Mouse (Mus musculus) brain, embryonic 18.5 days (tissue): ENCODE data around the gene Gm21988.

ENCODE experiments used
- DNase-seq: peaks from one replicate; pipeline ENCODE4 v3.0.0-alpha.2; 2012; ENCODE audit warnings: low read depth, low spot score

Gene Gm21988

DNA sequence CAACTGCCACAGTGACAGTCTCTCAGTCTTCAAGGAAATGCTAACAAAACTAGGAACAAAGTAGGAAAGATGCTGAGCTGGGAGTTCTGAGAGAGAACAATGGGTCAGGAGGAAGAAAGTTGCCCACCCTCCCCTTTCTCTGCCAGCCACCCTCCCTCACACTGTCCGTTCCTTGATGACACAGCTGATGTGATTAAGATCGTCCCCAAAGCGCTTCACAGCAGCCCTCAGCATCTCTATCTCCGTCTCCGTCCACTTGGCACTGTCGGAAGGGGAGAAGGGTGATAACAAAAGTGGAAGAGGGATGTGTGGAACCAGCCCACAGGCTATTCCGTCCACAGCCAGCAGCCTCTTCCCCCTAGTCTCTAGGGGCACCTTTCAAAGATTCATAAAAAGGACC lies 2.9 kb downstream of the Gm21988 start:
- DNase-seq = no peak

DNA sequence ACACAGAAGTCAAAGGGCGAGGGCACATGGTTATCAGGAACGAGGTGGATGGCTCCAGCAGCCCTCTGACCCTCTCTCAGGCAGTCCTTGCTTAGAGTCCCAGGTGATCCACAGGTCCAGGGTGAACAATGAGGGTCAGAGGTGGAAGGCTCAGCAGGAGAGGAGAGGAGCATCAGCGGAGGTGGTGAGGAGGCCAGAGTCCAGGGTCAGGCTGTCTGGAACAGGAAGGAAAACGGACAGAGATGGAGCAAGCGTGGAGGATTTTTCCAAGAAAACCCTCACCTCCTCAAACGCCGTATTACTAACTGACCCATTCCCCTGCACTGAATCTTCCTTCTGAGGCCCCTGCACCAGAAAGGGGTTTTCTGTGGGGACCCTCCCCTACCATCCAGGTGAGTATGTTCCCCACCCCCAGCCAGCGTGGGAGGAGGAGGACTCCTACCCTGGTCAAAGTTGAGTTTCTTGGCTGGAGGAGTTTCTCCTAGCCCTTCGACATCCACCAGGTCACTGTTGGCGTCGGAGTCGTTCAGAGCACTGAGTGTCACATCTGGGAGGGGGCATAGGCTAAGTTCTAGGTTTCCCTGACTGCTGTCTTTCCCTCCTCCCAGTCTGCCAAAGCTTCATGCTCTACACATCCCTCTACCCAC lies 4.3 kb downstream of the Gm21988 start:
- DNase-seq = no peak

DNA sequence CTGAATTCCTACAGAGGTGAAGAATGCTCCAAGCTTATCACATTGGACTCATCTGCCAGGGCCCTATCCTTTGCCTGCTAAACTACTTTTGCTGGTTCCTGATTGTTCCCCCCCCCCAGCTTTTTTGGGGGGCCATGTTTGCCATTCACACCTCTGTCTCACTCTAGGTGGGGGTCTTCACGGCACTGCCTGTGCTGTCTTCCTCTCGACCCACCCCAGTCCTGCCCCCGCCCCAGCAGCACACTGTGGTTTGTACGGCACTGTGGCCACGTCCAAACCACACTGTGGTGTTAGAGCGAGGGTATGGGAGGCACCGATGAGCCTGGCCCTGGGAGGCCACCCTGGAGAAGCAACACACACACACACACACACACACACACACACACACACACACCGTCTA lies 5.1 kb downstream of the Gm21988 start:
- DNase-seq = no peak

- DNase-seq = no peak
Observed at GRCm38 (mm10) chr11:70234037-70234436, 5.6 kb downstream of the Gm21988 start.

DNA sequence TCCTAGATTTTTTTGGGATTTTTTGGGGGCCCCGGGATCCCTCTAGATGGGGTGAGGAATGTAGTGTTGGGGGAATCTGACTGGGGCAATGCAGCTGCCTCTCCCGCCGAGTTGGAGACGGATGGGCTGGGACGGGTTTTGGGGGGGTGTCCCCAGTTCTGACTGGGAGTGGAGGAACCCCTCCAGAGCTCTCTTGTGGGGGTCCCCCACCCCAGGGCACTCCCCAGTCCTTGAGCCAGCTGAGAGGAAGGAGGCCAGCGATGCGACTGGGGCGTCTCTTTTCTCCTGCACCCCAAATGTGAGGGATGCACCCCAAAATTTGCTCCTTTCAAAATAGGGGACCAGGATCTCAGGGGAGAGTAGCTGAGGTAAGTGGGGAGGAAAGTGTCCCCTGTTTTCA lies 6.6 kb downstream of the Gm21988 start:
- DNase-seq = no peak

DNA sequence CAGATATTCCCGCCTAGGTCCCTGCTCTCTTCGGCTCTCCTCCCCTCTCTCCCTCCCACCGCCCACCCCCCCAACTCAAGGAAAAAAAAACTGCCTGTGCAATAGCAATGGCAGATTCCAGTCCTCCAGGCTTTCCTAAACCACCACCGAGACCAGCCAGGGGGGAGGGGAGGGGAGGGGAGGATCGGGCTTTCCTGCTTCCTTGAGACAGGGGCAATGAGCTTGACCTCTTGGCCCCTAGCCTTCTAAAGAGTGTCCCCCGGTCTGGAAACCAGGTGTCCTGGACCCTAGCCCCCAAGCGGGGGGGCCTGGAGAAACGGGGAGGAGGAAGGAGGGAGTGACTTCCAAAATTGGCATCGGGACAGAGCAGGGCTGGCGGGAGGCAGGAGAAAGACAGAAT lies 7.1 kb downstream of the Gm21988 start:
- no peak for DNase-seq

DNA sequence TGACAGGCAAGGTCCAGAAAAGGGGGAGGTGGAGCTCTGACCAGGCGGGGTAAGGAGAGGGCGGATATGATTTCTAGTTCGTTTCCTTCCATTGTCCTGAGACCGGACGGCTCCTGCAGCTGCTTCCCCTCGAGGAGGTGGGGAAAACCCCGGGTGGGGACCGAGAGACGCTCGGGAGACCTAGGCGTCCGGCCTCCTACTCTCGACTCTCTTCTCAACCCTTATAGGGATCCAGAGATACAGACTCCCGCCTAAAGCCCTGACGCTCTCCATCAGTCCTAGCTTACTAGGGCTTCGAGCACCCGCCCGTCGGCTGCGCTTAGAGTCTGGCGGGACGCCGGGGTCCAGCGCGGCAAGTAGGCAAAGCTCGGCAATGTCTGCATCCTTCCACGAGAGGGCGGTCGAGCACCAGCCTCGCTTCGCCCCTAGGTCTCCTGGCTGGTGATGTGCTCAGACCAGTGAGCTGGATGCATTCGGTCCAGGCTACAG lies 9.3 kb downstream of the Gm21988 start:
- DNase-seq = no peak

DNA sequence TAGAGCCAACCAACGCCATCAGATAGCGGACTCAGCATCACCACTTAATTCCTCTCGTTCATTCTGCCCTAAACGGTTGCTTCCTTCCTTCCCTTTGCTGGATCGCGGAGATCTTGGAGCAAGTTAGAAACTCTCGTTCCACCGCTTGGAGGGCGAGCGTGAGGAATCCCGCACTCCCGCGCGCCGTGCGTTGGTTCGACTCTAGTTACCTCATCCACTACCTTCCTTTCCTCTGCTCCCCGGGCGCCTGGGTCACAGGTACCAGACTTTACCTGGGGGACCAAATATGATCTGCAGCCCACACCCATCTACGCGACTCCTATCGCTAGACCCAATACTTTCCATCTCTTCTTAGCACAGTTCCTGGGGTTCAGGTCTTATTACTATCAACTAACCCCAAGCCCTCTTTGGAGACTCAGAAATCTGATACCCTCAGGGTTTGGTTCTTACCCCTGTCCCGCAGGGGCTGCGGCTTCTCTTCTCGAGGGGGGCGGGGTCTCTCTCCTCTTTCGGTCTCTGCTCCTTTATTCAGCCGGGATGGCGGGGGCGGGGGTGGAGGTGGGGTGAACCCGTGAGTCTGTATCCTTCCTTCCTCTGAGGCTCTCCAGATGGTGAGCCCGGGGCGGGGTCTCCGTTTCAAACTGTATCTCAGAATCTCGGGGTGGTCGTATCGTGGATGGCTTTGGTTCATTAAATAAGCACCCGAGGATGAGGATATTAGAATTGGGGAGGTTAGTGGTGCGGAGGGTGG lies 10.2 kb downstream of the Gm21988 start, which contains the start of gene Bcl6b:
Gene Bcl6b, minus strand, starts transcription at position 539 of the 751 bp plus-strand sequence.
- DNase-seq = no peak

DNA sequence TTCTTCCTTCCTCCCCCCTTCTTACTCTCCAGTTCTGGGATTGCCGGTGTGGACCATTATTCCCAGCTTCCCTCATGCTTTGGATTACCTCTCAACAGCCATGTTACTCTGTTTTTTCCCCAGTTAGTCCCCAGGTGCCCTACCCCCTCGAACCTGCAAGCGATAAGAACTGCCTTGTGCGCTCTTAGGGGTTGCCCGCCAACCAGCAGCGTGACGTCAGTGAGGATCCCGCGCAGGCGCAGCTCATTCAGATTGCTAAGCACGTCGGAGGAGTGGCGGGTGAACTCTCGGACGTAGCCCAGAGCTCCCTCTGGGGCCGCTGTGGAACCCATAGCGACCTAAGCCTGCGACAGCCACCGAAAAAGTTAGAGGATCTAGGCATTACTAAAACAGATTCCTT lies 10.8 kb downstream of the Gm21988 start:
- DNase-seq = no peak

GRCm38 (mm10) chr11:70227661-70228245 lies 11.9 kb downstream of the Gm21988 start:
- no peak for DNase-seq

GRCm38 (mm10) chr11:70227126-70227525 lies 12.5 kb downstream of the Gm21988 start:
- DNase-seq = no peak

DNA sequence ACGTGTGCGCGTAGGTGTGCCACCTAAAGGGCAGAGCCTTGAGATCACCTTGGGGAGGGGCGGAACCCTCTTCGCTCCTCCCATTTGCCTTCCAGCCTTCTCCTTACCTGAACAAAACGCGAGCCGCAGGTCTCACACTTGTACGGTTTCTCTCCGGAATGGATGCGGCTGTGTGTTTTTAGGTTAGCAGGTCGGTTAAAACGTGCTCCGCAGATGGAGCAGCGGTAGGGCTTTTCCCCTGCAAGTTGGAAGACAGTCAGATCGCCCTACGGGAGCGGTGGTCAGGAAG lies 13.1 kb downstream of the Gm21988 start:
- no peak for DNase-seq

- no peak for DNase-seq
Observed at GRCm38 (mm10) chr11:70225798-70226601, 13.6 kb downstream of the Gm21988 start.

DNA sequence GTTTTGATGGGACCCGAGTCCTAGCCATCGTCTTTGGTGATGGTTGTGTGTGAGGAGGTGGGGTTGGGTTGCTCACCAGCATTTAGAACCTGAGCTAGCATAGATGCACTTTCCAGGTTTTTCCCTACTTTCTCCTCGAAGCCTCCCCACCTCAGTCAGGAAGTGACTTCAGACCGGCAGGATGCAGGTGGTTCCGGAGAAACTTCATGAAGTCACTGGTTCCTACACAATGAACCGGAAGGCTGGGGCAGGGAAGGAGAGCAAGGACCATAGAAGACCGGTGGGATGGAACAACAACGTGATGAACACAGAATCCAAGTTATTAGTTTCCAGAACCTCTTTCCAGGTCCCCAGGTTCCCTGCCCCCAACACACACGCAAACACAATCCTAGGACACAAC lies 15.9 kb downstream of the Gm21988 start:
- DNase-seq = no peak

DNA sequence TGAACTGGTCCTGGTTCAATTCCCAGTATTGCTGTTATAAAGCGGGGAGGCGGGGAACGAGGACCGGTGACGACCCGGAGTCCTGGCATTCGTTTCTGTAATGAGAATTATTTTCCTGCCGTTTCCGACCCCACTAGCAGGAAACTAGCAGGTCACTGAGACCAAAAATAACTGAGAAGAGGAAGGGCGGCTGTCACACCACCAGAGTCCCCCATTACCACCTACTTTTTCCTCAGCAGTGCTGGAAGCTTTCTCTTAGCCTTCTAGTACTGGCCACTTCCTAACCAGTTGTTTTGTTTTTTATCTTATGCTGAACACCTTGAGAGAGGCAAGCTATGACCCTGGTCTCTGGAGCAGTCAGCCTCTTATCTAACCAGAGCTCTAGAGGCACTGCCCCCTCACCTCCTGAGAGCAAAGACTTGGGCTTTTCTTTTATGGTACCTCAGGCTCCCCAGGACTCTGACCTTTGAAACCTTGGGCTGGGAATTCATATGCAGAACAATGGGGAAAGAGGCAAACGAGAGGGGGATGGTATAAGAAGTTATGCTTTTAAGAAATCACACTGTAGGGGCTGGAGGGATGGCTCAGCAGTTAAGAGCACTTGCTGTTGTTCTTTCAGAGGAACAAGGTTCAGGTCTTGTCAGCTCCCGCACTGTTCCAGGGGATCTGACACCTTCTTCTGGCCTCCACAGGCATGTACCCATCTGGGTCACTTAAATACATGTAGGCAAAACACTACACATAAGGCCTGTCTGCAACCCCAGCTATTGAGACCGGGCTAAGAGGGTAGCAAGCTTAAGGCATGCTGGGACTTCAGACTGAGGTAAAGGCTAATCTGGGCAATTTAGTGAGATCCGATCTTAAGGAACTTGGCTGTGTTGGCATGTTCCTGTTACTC lies 17.8 kb downstream of the Gm21988 start:
- no peak for DNase-seq

GRCm38 (mm10) chr11:70220731-70221602 lies 18.7 kb downstream of the Gm21988 start, which contains the start of gene Slc16a13:
Gene Slc16a13 (minus strand): TSS chr11:70221064.
- peak; percentile 97 for DNase-seq

DNA sequence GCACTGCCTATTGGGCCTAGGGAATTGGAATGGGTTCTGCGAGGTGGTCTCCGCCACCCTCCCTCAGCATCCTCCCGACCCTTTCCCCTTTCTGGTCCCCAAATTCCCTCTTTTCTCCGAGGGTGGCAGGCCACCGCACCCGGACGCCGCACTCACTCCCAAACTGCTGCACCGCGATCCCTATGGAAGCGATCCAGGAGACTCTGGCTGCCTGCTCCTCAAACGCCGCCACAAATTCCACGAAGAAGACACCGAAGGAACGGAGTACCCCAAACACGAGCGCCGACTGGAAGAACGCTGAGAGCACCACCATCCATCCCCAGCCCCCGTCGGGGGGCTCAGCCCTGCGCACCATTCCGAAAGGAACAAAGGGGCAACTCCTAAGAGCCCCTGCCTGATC lies 19.3 kb downstream of the Gm21988 start:
- DNase-seq = no peak

GRCm38 (mm10) chr11:70219873-70220272 lies 19.8 kb downstream of the Gm21988 start:
- no peak for DNase-seq

DNA sequence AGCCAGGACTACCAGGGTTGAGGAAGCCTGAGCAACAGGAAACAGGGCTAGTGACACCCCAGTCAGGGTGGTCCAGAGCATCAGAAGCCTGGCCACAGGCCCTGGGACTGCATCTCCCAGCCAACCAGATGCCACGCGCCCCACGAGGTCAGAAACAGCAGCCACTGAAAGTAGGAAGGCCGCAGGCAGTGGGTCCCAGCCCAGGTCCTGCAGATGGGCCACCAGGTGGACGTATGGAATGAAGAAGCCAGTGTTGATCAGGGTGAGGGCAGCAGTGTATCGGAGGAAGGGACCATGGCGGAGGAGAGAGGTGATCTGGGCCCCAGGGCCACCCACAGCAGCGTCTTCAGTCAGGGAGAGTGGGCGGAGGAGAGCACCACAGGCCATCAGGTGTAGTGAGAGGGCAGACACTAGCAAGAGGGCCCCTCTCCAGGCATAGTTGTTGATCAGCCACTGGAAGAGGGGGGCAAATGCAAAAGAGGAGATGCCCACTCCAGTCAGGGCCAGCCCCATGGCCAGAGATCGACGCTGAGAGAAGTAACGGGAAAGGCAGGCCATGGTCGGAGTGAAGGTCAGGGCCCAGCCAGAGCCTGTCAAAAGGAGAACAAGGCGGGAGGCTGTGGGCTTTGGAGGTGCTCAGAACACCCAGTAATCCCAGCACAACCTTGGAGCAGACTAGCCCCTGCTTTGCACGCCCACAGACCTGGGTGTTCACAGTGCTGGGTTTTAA lies 20.7 kb downstream of the Gm21988 start:
- DNase-seq = no peak
